Mouse (Mus musculus) adrenal gland, postnatal 10 days (tissue): Measurements from ENCODE around the gene Nek9. TPM values are rescaled to one million over a fixed set of nuclear protein-coding genes. Genes with fewer than 3 reads are reported as not detected.

Experiments
- DNase-seq: peaks from one replicate; pipeline ENCODE4 v3.0.0; 2021; ENCODE audit warnings: mixed read lengths
- long read RNA-seq, 2 experiments: library from polyadenylated mRNA; stranded (forward); transcript quantifications; one replicate each; pipeline ENCODE4 v2.0.0; 2021
- total RNA-seq, 2 experiments: library from RNA; stranded (reverse); gene quantifications; 2 replicates each; pipeline ENCODE4 v1.2.3; 2021

The Nek9 gene
- 10 to 100 TPM; 57.5 to 65.8 TPM for total RNA-seq
- long read RNA-seq, experiment 1, full-length matches to known transcripts, result 10 of 34 reads
- long read RNA-seq, experiment 1, partial matches to known transcripts, result 12 of 34 reads
- long read RNA-seq, experiment 1, other reads (novel, unspliced or antisense), result 12 of 34 reads
- long read RNA-seq, experiment 2, full-length matches to known transcripts, result 1 of 5 reads
- long read RNA-seq, experiment 2, partial matches to known transcripts, result 1 of 5 reads
- long read RNA-seq, experiment 2, other reads (novel, unspliced or antisense), result 3 of 5 reads

- DNase-seq, result peak; percentile 96
These were observed at the start of gene Nek9 for GRCm38 (mm10) chr12:85339243-85339729. Gene Nek9, minus strand, starts transcription at chr12:85339362.

GRCm38 (mm10) chr12:85385995-85386375, 46.8 kb upstream of the Nek9 start:
- no peak for DNase-seq

- DNase-seq, result no peak
These were observed 46.3 kb upstream of the Nek9 start for GRCm38 (mm10) chr12:85385329-85385994.

- no peak for DNase-seq
These were observed 43.9 kb upstream of the Nek9 start for GRCm38 (mm10) chr12:85382761-85383680.

- DNase-seq, result no peak
These were observed 42.4 kb upstream of the Nek9 start for GRCm38 (mm10) chr12:85381570-85381969.

GRCm38 (mm10) chr12:85380942-85381341, 41.8 kb upstream of the Nek9 start:
- no peak for DNase-seq

- DNase-seq, result no peak
These were observed 41.1 kb upstream of the Nek9 start for GRCm38 (mm10) chr12:85380308-85380707.

GRCm38 (mm10) chr12:85378271-85378670, 39.1 kb upstream of the Nek9 start:
- no peak for DNase-seq

- DNase-seq, result peak; percentile 92
These were observed 35.6 kb upstream of the Nek9 start, which contains the start of gene Tmed10 for GRCm38 (mm10) chr12:85374561-85375272. Gene Tmed10, minus strand, starts transcription at chr12:85374847.

- DNase-seq, result peak; percentile 87
These were observed 34.7 kb upstream of the Nek9 start for GRCm38 (mm10) chr12:85373591-85374560.

GRCm38 (mm10) chr12:85372068-85372665, 33.0 kb upstream of the Nek9 start:
- DNase-seq, result no peak

GRCm38 (mm10) chr12:85368441-85369063, 29.4 kb upstream of the Nek9 start:
- DNase-seq, result no peak

GRCm38 (mm10) chr12:85366271-85366670, 27.1 kb upstream of the Nek9 start:
- DNase-seq, result no peak

GRCm38 (mm10) chr12:85362510-85362909, 23.3 kb upstream of the Nek9 start:
- DNase-seq, result no peak

- DNase-seq, result no peak
These were observed 22.4 kb upstream of the Nek9 start for GRCm38 (mm10) chr12:85361580-85361979.

- DNase-seq, result no peak
These were observed 22.0 kb upstream of the Nek9 start for GRCm38 (mm10) chr12:85361165-85361564.

GRCm38 (mm10) chr12:85354061-85354460, 14.9 kb upstream of the Nek9 start:
- no peak for DNase-seq

- no peak for DNase-seq
These were observed 11.5 kb upstream of the Nek9 start for GRCm38 (mm10) chr12:85350407-85351232.

- no peak for DNase-seq
These were observed 9.2 kb upstream of the Nek9 start for GRCm38 (mm10) chr12:85348338-85348737.
